Mouse (Mus musculus) myocyte (in vitro differentiated cells): Measurements from ENCODE around the gene Hist1h2af. TPM values are rescaled to one million over a fixed set of nuclear protein-coding genes. Genes with fewer than 3 reads are reported as not detected.

Experiments used
- H3K27me3 ChIP-seq: one replicate; pipeline ENCODE4 v1.6.1; 2011; ENCODE audit not compliant: control insufficient read depth, insufficient read depth, insufficient read length
- H3K36me3 ChIP-seq: one replicate; pipeline ENCODE4 v1.6.1; 2011; ENCODE audit not compliant: control insufficient read depth, insufficient read depth
- H3K4me2 ChIP-seq: one replicate; pipeline ENCODE4 v1.6.1; 2011; ENCODE audit warnings: low read depth, control low read depth
- H3K4me3 ChIP-seq: one replicate; pipeline ENCODE4 v1.5.1; 2011; ENCODE audit warnings: mild to moderate bottlenecking, control low read depth, moderate library complexity
- H3K79me2 ChIP-seq: one replicate; pipeline ENCODE4 v1.6.1; 2011; ENCODE audit not compliant: control insufficient read depth, insufficient read depth
- H3ac ChIP-seq: one replicate; pipeline ENCODE4 v1.6.1; 2011; ENCODE audit not compliant: control insufficient read depth, insufficient read length
- CEBPB ChIP-seq: IDR thresholded peaks from 2 replicates; pipeline ENCODE4 v1.6.1; 2011; ENCODE audit warnings: mild to moderate bottlenecking, moderate library complexity; ENCODE audit not compliant: poor library complexity, insufficient read depth, severe bottlenecking
- E2F4 ChIP-seq: IDR thresholded peaks from one replicate; pipeline ENCODE4 v1.6.1; 2011; ENCODE audit warnings: mild to moderate bottlenecking, control low read depth, moderate library complexity; ENCODE audit not compliant: insufficient read depth
- MAX ChIP-seq: IDR thresholded peaks from one replicate; pipeline ENCODE4 v1.6.1; 2011; ENCODE audit warnings: low read depth, mild to moderate bottlenecking, control low read depth
- MYOD1 ChIP-seq, 3 experiments: IDR thresholded peaks; one replicate each; pipeline ENCODE4 v1.6.1; 2011; ENCODE audit warnings: control low read depth in 2 of 3, low read depth in 2 of 3, mild to moderate bottlenecking in 2 of 3, moderate library complexity in 1 of 3; ENCODE audit not compliant: insufficient read length in 2 of 3, control insufficient read depth in 1 of 3
- MYOG ChIP-seq, 3 experiments: IDR thresholded peaks; one replicate each; pipeline ENCODE4 v1.6.1; 2011; ENCODE audit warnings: control low read depth in 2 of 3, low read depth in 2 of 3, mild to moderate bottlenecking in 2 of 3; ENCODE audit not compliant: insufficient read length in 2 of 3, control insufficient read depth in 1 of 3, insufficient read depth in 1 of 3
- POLR2A ChIP-seq: IDR thresholded peaks from one replicate; pipeline ENCODE4 v1.6.1; 2011; ENCODE audit warnings: low read depth, mild to moderate bottlenecking, control low read depth, moderate library complexity; ENCODE audit not compliant: insufficient read length
- POLR2AphosphoS2 ChIP-seq: IDR thresholded peaks from one replicate; pipeline ENCODE4 v1.6.1; 2011; ENCODE audit warnings: low read depth, control low read depth; ENCODE audit not compliant: insufficient read length
- REST ChIP-seq: IDR thresholded peaks from one replicate; pipeline ENCODE4 v1.6.1; 2011; ENCODE audit warnings: mild to moderate bottlenecking, control low read depth, moderate library complexity; ENCODE audit not compliant: insufficient read depth, insufficient read length
- SRF ChIP-seq: IDR thresholded peaks from one replicate; pipeline ENCODE4 v1.6.1; 2011; ENCODE audit warnings: low read depth; ENCODE audit not compliant: control insufficient read depth, insufficient read length
- TCF12 ChIP-seq: IDR thresholded peaks from one replicate; pipeline ENCODE4 v1.6.1; 2011; ENCODE audit warnings: mild to moderate bottlenecking, control low read depth; ENCODE audit not compliant: poor library complexity, insufficient read depth, severe bottlenecking
- TCF3 ChIP-seq: IDR thresholded peaks from one replicate; pipeline ENCODE4 v1.6.1; 2011; ENCODE audit warnings: low read depth, control low read depth; ENCODE audit not compliant: insufficient read length
- USF1 ChIP-seq: IDR thresholded peaks from one replicate; pipeline ENCODE4 v1.6.1; 2011; ENCODE audit warnings: low read depth, mild to moderate bottlenecking, control low read depth, moderate library complexity
- polyA plus RNA-seq: library from polyadenylated mRNA; unstranded; fragments of >200 nt; fragmentation: generic; extraction: Trizol; gene quantifications from one replicate; pipeline ENCODE4 v1.2.1, GENCODE M21; 2012; ENCODE audit warnings: missing spikeins

The Hist1h2af gene
- polyA plus RNA-seq, 1 experiment, result 24.4 TPM

DNA sequence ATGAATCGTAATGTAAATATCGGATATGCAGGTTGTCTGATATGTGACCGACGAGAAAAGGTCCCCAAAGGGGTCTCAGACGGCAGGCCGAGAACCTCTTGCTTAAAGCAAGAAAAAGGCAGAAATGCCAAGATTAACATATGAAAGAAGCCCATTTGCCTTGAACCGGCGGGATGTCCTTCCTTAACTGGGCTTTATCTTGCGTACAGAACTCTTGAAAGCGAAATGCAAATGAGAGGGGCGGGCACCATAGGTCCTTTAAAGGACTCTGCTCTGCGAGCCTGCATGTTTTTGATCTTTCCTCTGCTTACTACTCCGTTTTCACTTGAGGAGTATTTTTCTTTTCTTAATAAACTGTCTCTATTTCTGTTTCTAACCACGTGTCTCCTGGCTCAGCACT is 41.7 kb upstream of the Hist1h2af start:
- Histone ChIP-seq H3K79me2 (no peaks in the 10 kb centered on the region), H3K27me3 (no peaks in the 10 kb centered on the region), H3K4me2 (no peak overlapping the region), H3ac (no peak overlapping the region), H3K4me3 (no peak overlapping the region), H3K36me3 (no peaks in the 10 kb centered on the region)
- no peak for TF ChIP-seq E2F4
- TF ChIP-seq MYOG (IDR thresholded peaks at IDR 0.05; ENCODE audit: control insufficient read depth in 1 of 3, insufficient read depth in 1 of 3, insufficient read length in 2 of 3, low read depth in 2 of 3), result no peak
- no peak for TF ChIP-seq SRF
- no peak for TF ChIP-seq POLR2A
- no peak for TF ChIP-seq MYOD1 (IDR thresholded peaks at IDR 0.05; ENCODE audit: control insufficient read depth in 1 of 3, insufficient read length in 2 of 3, low read depth in 2 of 3)
- no peak for TF ChIP-seq TCF12

DNA sequence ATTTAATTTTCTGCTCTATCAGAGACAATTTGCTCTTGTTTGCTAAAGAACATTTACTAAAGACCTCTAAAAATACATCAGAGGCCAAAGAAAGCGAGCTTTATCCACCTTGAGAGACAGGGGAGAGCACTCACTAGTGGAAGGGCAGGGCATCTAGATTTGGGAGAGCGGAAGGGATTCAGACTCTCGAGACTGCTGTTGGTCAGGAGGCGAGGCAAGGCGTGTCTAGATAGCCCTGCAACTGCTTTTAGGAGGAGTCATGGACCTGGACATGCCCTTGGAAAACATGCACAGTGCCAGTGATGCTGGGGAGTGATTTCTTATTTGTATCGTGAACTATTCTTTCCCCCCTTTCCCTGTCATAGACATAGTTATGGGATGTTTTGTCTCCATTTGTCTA is 38.2 kb upstream of the Hist1h2af start:
- H3K27me3 ChIP-seq, result no peaks in the 10 kb centered on the region
- H3K4me3 ChIP-seq, result no peak overlapping the region
- no peak overlapping the region for H3K4me2 ChIP-seq
- no peaks in the 10 kb centered on the region for H3K79me2 ChIP-seq
- no peak for TF ChIP-seq CEBPB
- no peak for TF ChIP-seq POLR2AphosphoS2
- TF ChIP-seq TCF3, result no peak
- TF ChIP-seq TCF12, result no peak
- no peak for TF ChIP-seq USF1
- no peak for TF ChIP-seq REST
- TF ChIP-seq MYOD1 (IDR thresholded peaks at IDR 0.05; ENCODE audit: control insufficient read depth in 1 of 3, insufficient read length in 2 of 3, low read depth in 2 of 3), result no peak
- TF ChIP-seq MYOG (IDR thresholded peaks at IDR 0.05; ENCODE audit: control insufficient read depth in 1 of 3, insufficient read depth in 1 of 3, insufficient read length in 2 of 3, low read depth in 2 of 3), result no peak
- TF ChIP-seq MAX, result no peak
- no peak overlapping the region for H3ac ChIP-seq
- no peaks in the 10 kb centered on the region for H3K36me3 ChIP-seq

DNA sequence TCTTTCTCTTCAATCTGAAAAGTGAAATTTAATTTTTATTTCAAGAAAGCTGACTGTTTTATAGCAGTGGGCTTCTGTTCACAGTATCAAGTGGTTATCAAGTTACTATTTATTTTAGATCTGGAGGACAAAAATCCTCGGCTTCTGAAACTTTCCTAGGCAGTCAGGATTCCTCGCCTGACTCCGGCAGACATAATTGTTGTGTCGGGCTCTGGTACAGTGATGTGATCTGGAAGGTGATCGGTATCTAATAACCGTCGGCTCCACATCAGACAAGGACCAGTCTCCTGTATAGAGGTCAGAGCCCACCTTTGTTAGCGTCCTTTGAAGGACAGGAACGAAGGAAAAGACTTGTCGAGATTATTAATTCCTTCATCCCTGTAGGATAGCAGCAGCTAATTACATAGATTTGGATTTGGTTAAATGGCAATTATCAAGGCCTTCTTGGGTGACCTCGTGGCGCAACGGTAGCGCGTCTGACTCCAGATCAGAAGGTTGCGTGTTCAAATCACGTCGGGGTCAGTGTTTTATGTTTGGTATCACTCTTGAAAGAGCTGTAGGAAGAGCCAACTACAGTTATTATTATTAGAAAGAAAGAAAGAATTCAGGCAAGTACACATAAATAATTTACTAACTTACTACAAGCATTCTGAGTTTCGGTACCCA is 35.9 kb upstream of the Hist1h2af start:
- Histone ChIP-seq H3K36me3 (no peaks in the 10 kb centered on the region), H3K4me2 (peak overlapping the region; percentile 69), H3K27me3 (no peaks in the 10 kb centered on the region), H3K4me3 (peak overlapping the region; percentile 18), H3ac (no peak overlapping the region), H3K79me2 (no peaks in the 10 kb centered on the region)
- no peak for TF ChIP-seq MYOG (IDR thresholded peaks at IDR 0.05; ENCODE audit: control insufficient read depth in 1 of 3, insufficient read depth in 1 of 3, insufficient read length in 2 of 3, low read depth in 2 of 3)
- TF ChIP-seq CEBPB, result no peak
- no peak for TF ChIP-seq POLR2A
- no peak for TF ChIP-seq TCF12
- no peak for TF ChIP-seq MAX
- no peak for TF ChIP-seq E2F4
- no peak for TF ChIP-seq USF1
- no peak for TF ChIP-seq REST

DNA sequence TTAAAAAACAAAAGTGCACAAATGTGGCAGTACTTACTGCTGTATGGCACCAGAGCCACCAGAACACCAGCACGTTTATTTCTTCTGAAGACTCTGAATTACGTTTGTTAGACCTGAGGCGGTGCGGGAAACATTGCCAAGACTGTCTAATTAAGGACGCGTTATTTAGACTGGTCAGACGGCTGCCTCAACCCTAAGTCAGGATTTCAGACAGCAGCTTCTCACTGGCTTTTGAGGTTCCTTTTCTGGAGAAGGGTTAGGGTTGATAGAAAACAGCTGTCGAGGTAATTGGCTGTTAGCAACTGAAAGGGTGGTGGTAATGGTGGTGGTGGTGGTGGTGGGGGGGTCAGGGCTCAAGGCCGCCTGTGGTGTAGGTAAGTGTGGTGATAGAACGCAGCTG is 35.1 kb upstream of the Hist1h2af start:
- H3K4me3 ChIP-seq, result peak overlapping the region; percentile 18
- H3K36me3 ChIP-seq, result no peaks in the 10 kb centered on the region
- no peaks in the 10 kb centered on the region for H3K79me2 ChIP-seq
- H3ac ChIP-seq, result no peak overlapping the region
- no peaks in the 10 kb centered on the region for H3K27me3 ChIP-seq
- peak overlapping the region; percentile 67 for H3K4me2 ChIP-seq
- no peak for TF ChIP-seq USF1
- TF ChIP-seq MYOD1 (IDR thresholded peaks at IDR 0.05; ENCODE audit: control insufficient read depth in 1 of 3, insufficient read length in 2 of 3, low read depth in 2 of 3), result peak in 1 of 3 experiments; percentile 10

DNA sequence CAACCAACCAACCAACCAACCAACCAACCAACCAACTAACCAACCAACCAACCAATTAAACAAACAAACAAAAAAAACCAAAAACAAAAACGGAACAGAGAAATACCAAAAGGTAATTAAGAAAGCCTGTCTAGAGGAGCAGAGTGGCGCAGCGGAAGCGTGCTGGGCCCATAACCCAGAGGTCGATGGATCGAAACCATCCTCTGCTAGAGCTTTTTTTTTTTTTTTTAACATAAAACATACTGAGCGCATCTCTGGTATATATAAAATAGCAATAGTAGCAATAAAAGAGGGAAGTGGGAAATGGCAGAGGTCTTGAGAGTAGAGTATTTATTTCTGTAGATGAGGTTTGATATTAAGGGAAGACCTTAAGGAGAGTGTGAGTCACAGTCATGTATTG is 33.8 kb upstream of the Hist1h2af start:
- no peaks in the 10 kb centered on the region for H3K27me3 ChIP-seq
- no peak overlapping the region for H3ac ChIP-seq
- TF ChIP-seq TCF3, result no peak
- no peaks in the 10 kb centered on the region for H3K79me2 ChIP-seq
- no peaks in the 10 kb centered on the region for H3K36me3 ChIP-seq
- peak overlapping the region; percentile 67 for H3K4me2 ChIP-seq
- H3K4me3 ChIP-seq, result peak overlapping the region; percentile 18
